Mouse (Mus musculus) C2C12 (cell line): ENCODE results near the gene Gatd1. TPM values are rescaled to one million over a fixed set of nuclear protein-coding genes. Genes with fewer than 3 reads are reported as not detected.

ENCODE experiments used
- H3K27me3 ChIP-seq: one replicate; pipeline ENCODE4 v1.6.1; 2011; ENCODE audit not compliant: control insufficient read depth, insufficient read depth, insufficient read length
- H3K36me3 ChIP-seq: one replicate; pipeline ENCODE4 v1.6.1; 2011; ENCODE audit not compliant: control insufficient read depth, insufficient read depth
- H3K4me3 ChIP-seq: one replicate; pipeline ENCODE4 v1.5.1; 2011; ENCODE audit warnings: mild to moderate bottlenecking, control low read depth; ENCODE audit not compliant: poor library complexity, insufficient read depth, severe bottlenecking
- H3K79me2 ChIP-seq: one replicate; pipeline ENCODE4 v1.6.1; 2011; ENCODE audit not compliant: control insufficient read depth, insufficient read depth
- H3K79me3 ChIP-seq: one replicate; pipeline ENCODE4 v1.6.1; 2011; ENCODE audit warnings: low read depth, control low read depth
- H3ac ChIP-seq: one replicate; pipeline ENCODE3; 2011; ENCODE audit warnings: low read depth; ENCODE audit not compliant: control insufficient read depth, insufficient read length
- CEBPB ChIP-seq: IDR thresholded peaks from one replicate; pipeline ENCODE4 v1.6.1; 2011; ENCODE audit warnings: low read depth, mild to moderate bottlenecking, control low read depth, moderate library complexity
- CTCF ChIP-seq: IDR thresholded peaks from one replicate; pipeline ENCODE4 v1.5.1; 2011; ENCODE audit not compliant: control insufficient read depth, insufficient read depth, insufficient read length
- FOSL1 ChIP-seq: IDR thresholded peaks from one replicate; pipeline ENCODE4 v1.8.0; 2011; ENCODE audit warnings: mild to moderate bottlenecking, low read length; ENCODE audit not compliant: poor library complexity, insufficient read depth, severe bottlenecking
- MAX ChIP-seq: IDR thresholded peaks from one replicate; pipeline ENCODE4 v1.6.1; 2011; ENCODE audit warnings: mild to moderate bottlenecking, control low read depth
- MYOD1 ChIP-seq: IDR thresholded peaks from one replicate; pipeline ENCODE4 v1.6.1; 2011; ENCODE audit warnings: low read depth; ENCODE audit not compliant: control insufficient read depth, insufficient read length
- MYOG ChIP-seq: IDR thresholded peaks from one replicate; pipeline ENCODE4 v1.6.1; 2011; ENCODE audit not compliant: control insufficient read depth, insufficient read length; ENCODE audit errors: extremely low read depth
- USF1 ChIP-seq: IDR thresholded peaks from one replicate; pipeline ENCODE4 v1.6.1; 2011; ENCODE audit warnings: low read depth, mild to moderate bottlenecking, control low read depth, moderate library complexity
- polyA plus RNA-seq: library from polyadenylated mRNA; unstranded; fragments of >200 nt; fragmentation: generic; extraction: Trizol; gene quantifications from one replicate; pipeline ENCODE4 v1.2.1, GENCODE M21; 2012; ENCODE audit warnings: missing spikeins

The Gatd1 gene
- polyA plus RNA-seq, 1 experiment: 14.9 TPM

DNA sequence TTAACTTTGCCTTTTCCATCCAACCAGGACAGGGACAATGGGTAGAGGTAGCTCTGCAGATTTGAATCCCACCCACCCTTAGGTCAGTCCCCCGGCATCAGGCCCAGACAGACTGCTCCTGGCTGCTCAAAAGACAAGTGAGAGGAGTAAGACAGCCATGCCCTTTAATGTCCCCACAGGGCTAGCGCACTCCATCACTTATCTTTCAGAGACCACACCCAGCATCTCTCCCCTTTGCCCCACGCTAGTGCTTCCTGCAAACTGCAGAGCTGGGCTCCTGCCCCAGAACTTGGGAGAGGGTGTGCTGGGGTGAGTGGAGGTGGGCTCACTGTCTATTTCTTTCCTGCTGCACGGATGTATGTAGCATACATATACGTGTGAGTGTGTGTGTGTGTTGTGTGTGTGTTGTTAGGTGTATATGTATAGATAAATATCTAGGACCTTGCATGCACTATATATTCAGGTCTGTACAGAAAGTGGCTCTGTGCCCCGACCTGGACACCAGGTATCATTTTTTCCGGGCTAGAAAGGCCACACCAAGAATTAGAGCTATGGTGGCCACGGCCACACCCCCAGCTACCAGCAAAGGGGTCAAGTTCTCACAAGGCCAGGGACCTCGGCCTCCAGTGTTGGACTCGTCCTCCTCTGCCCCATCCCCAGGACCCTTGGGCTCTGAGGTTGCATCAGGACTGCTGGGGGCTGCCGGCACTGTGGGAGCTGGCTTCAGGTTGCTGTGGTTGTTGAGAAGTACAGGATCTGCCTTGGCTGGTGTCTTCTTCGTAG is 13.2 kb upstream of the Gatd1 start:
- Histone ChIP-seq H3K79me2 (no peaks in the 10 kb centered on the region), H3K4me3 (no peak overlapping the region), H3K79me3 (no peaks in the 10 kb centered on the region), H3ac (no peak overlapping the region), H3K27me3 (no peaks in the 10 kb centered on the region), H3K36me3 (no peaks in the 10 kb centered on the region)
- TF ChIP-seq CTCF (no peak), CEBPB (no peak), FOSL1 (no peak), MAX (no peak), USF1 (no peak), MYOG (no peak), MYOD1 (no peak)

DNA sequence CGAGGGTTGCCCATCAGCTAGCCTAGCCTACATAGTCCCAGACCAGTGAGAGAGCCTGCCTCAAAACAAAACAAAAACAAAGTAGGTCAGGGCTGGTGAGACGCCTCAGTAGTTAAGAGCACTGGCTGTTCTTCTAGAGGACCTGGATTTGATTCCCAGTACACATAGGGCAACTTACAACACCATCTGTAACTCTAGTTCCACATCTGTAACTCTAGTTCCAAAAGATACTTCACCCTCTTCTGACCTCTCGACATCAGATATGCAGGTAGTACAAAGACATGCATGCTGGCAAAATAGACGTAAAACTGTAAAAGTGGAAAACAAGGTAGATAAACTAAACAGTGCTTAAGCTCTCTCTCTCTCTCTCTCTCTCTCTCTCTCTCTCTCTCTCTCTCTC is 9.9 kb upstream of the Gatd1 start:
- H3ac ChIP-seq: no peak overlapping the region
- H3K79me3 ChIP-seq: no peaks in the 10 kb centered on the region
- H3K79me2 ChIP-seq: no peaks in the 10 kb centered on the region
- no peak overlapping the region for H3K4me3 ChIP-seq
- H3K27me3 ChIP-seq: no peaks in the 10 kb centered on the region
- no peaks in the 10 kb centered on the region for H3K36me3 ChIP-seq
- TF ChIP-seq MAX (no peak), FOSL1 (no peak), MYOG (no peak), USF1 (no peak), CEBPB (no peak), CTCF (no peak), MYOD1 (no peak)

DNA sequence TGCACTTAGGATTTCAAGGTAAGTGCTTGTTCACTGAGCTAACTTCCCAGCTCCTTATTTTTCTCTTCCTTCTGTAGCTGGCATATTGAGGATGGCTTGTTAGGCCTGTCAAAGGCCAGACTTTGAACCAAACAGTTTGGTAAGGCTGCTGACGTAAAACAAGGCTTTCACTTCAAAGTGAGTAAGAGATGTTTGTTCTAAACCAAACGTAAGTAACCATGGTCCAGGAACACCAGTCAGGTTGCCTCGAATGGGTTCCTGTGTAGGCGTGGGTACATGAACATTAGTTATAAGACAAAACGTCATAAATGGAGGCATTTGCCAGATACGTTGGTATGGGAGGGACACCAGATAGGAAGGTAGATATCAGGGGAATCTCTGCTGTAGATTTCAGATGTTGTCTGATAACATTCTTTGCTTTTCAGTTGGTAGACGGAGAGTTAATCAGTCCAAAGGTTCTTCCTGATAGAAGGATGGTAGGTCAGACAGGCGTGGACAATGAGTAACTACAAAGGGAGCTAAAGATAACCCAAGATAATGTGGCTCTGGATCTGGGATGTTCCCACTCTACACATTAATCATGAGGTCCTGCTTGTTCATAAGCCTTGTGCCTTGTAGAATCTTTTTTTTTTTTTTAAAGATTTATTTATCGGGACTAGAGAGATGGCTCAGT is 6.2 kb upstream of the Gatd1 start:
- no peaks in the 10 kb centered on the region for H3K79me3 ChIP-seq
- no peaks in the 10 kb centered on the region for H3K79me2 ChIP-seq
- TF ChIP-seq MAX: no peak
- TF ChIP-seq MYOG: no peak
- no peak for TF ChIP-seq CTCF
- TF ChIP-seq FOSL1: no peak
- no peak for TF ChIP-seq CEBPB
- no peak for TF ChIP-seq USF1
- no peak for TF ChIP-seq MYOD1
- H3K36me3 ChIP-seq: no peaks in the 10 kb centered on the region
- no peaks in the 10 kb centered on the region for H3K27me3 ChIP-seq
- H3ac ChIP-seq: no peak overlapping the region
- no peak overlapping the region for H3K4me3 ChIP-seq

DNA sequence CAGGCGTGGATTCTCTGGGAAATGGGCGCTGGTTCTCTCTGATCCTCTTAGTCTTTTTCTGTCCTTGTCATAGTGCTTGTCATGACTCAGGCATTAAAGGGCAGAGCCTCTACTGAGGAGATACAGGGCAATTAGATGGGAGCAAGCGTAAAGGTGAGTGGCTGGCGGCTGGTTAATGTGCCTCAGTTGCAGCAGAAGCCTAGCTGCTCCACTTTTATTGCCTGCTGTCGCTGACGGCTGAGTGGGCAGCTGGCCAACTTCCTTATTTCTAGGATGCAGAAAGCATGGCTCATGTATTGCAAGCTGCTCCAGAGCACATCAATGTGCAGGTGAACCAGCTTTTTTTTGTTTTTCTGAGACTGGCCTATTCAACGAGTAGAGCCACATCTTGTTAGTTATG is 5.0 kb upstream of the Gatd1 start:
- Histone ChIP-seq H3K4me3 (no peak overlapping the region), H3K36me3 (no peaks in the 10 kb centered on the region), H3ac (no peak overlapping the region), H3K79me2 (no peaks in the 10 kb centered on the region), H3K27me3 (no peaks in the 10 kb centered on the region), H3K79me3 (no peaks in the 10 kb centered on the region)
- TF ChIP-seq CEBPB (no peak), MAX (no peak), CTCF (no peak), FOSL1 (no peak), MYOG (no peak), MYOD1 (no peak), USF1 (no peak)

DNA sequence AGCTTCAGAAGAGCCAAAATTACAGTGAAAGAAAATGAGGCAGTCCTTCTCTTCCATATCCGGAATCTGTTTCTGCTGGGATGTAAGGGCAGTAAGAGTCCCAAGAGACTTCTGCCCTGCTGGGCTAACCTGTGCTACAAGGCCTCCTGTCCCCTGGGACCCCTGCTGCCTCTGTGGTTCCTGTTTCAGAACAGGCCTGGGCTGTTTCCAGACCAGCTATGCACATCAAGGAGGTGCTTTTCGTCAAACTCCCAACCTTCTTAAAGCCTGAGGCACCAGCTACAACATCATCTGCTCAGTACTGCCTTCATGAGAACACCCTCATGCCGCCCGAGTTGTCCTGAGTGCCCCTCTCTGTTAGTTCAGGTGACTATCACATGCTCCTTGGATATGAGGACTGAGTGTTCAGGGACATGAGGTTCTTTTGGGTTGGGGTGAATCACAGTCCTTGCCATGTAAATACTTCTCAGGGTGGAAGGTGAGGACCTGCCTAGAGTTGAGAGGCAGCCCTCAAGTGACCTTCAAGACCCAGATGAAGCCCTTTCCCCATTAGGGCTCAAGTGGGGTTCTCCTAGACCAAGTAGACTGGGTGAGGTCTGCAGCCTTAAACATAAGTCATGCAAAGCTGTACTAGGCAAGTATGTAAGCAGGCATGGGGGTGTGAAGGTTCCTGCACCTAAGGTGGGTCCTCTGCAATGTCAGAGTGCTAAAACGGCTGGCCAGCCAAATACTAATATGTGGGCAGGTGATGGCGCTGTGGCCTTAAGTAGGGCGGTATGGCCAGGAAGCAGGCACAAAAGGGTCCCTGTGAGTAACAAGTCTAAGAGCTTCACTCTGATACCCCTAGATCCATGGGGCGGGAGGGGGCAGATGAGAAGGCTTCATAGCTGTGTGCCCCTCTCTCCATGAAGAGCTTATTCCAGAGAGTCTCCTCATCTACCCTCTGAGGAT is 4.1 kb upstream of the Gatd1 start:
- H3K27me3 ChIP-seq: no peaks in the 10 kb centered on the region
- TF ChIP-seq FOSL1 (no peak), CTCF (no peak), USF1 (no peak), CEBPB (no peak), MYOG (no peak), MYOD1 (no peak), MAX (no peak)
- no peak overlapping the region for H3K4me3 ChIP-seq
- H3K36me3 ChIP-seq: no peaks in the 10 kb centered on the region
- H3ac ChIP-seq: no peak overlapping the region
- H3K79me3 ChIP-seq: no peaks in the 10 kb centered on the region
- H3K79me2 ChIP-seq: peaks cover 8% of the 10 kb centered on the region
